Mouse (Mus musculus): ENCODE measurements around the gene Oosp2. TPM values are rescaled to one million over a fixed set of nuclear protein-coding genes. Genes with fewer than 3 reads are reported as not detected.

Gene Oosp2
- polyA plus RNA-seq, 1 experiment from 2014 or later, result not detected

GRCm38 (mm10) chr19:11614805-11615204 is 45.6 kb downstream of the Oosp2 start:
- Histone ChIP-seq H3K4me3 (ENCODE audit: low read depth, low read length) (no peak overlapping the region), H3K36me3 (ENCODE audit: control insufficient read depth, insufficient read depth, low read length) (no peaks in the 10 kb centered on the region), H3K4me2 (no peak overlapping the region), H3K27me3 (replicated peaks; ENCODE audit: control insufficient read depth, insufficient read depth, low read length) (no peaks in the 10 kb centered on the region), H3K4me1 (replicated peaks; ENCODE audit: control insufficient read depth, insufficient read depth, low read length) (peaks cover 7% of the 10 kb centered on the region), H3K9ac (ENCODE audit: low read depth, low read length) (no peak overlapping the region), H3K9me3 (ENCODE audit: control insufficient read depth, low read length) (no peaks in the 10 kb centered on the region), H3K27ac (ENCODE audit: low read depth, low read length) (no peak overlapping the region)
- DNase-seq (ENCODE audit: low spot score), result no peak
- ATAC-seq (replicated peaks; ENCODE audit: low FRiP score), result no peak
- WGBS, result 41% methylated on average over 2 of the region's 2 CpGs

DNA sequence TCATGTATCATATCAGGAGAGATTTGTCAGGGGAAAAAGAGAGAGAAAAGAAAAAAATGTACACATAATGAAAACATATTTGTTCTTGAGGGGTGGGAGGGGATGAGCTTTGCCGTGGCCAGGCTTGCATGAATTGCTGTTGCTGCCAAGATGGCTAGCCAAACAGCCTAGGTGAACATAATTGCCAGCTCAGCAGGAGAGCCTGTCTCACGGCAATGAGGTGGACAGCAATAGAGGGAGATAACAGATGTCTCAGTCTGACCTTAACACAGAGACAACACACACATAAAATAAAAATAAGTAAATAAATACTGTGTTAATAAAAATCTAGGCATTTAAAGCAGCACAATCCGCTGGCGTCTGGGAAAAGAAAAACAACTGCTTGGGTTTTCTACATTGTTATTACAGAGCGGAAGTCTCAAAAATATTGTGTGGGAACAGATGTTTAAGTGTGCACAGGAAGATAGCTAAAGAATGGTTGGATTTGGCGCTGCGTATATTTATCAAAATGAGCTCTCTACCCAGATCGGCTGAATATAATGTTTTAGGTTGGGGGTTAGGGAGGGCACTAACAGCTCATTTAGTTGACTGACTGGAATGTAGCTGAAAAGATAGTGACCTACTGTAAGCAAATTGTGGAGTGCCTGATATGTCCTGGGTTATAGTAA is 46.4 kb downstream of the Oosp2 start:
- DNase-seq (ENCODE audit: low spot score) (no peak), ATAC-seq (replicated peaks; ENCODE audit: low FRiP score) (no peak)
- H3K9ac ChIP-seq (ENCODE audit: low read depth, low read length), result no peak overlapping the region
- no peaks in the 10 kb centered on the region for H3K9me3 ChIP-seq (ENCODE audit: control insufficient read depth, low read length)
- no peak overlapping the region for H3K4me2 ChIP-seq
- H3K4me1 ChIP-seq (replicated peaks; ENCODE audit: control insufficient read depth, insufficient read depth, low read length), result peaks cover 7% of the 10 kb centered on the region
- no peak overlapping the region for H3K27ac ChIP-seq (ENCODE audit: low read depth, low read length)
- no peaks in the 10 kb centered on the region for H3K36me3 ChIP-seq (ENCODE audit: control insufficient read depth, insufficient read depth, low read length)
- H3K4me3 ChIP-seq (ENCODE audit: low read depth, low read length), result no peak overlapping the region
- 65% methylated on average over 8 of the region's 8 CpGs for WGBS
- H3K27me3 ChIP-seq (replicated peaks; ENCODE audit: control insufficient read depth, insufficient read depth, low read length), result no peaks in the 10 kb centered on the region

GRCm38 (mm10) chr19:11613084-11613483 is 47.3 kb downstream of the Oosp2 start:
- H3K4me1 ChIP-seq (replicated peaks; ENCODE audit: control insufficient read depth, insufficient read depth, low read length), result peaks cover 7% of the 10 kb centered on the region
- no peaks in the 10 kb centered on the region for H3K9me3 ChIP-seq (ENCODE audit: control insufficient read depth, low read length)
- DNase-seq (ENCODE audit: low spot score), result no peak
- ATAC-seq (replicated peaks; ENCODE audit: low FRiP score), result no peak
- H3K27me3 ChIP-seq (replicated peaks; ENCODE audit: control insufficient read depth, insufficient read depth, low read length), result no peaks in the 10 kb centered on the region
- no peak overlapping the region for H3K9ac ChIP-seq (ENCODE audit: low read depth, low read length)
- H3K27ac ChIP-seq (ENCODE audit: low read depth, low read length), result no peak overlapping the region
- no peak overlapping the region for H3K4me3 ChIP-seq (ENCODE audit: low read depth, low read length)
- H3K4me2 ChIP-seq, result no peak overlapping the region
- no peaks in the 10 kb centered on the region for H3K36me3 ChIP-seq (ENCODE audit: control insufficient read depth, insufficient read depth, low read length)
- 49% methylated on average over 1 of the region's 1 CpGs for WGBS

DNA sequence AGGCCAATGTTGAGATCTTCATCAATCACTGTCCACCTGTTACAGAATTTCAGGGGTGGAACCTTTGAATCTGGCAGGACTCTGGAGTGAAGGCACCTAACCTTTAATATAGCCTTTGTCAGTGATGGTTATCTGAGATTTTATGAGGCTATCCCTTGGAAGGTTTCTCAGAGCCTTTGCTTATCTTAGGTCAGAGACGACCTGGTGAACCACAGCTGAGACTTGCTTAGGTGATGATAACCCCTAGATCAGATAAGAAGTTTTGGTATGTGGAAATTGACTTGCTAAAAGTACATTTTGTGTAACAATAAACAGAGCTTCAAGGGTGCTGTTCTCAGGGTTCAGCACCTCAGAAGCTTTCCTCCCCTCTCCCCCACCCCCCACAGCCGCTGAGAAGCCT is 48.1 kb downstream of the Oosp2 start:
- 27% methylated on average over 2 of the region's 2 CpGs for WGBS
- Histone ChIP-seq H3K27me3 (replicated peaks; ENCODE audit: control insufficient read depth, insufficient read depth, low read length) (no peaks in the 10 kb centered on the region), H3K4me1 (replicated peaks; ENCODE audit: control insufficient read depth, insufficient read depth, low read length) (peaks cover 7% of the 10 kb centered on the region), H3K27ac (ENCODE audit: low read depth, low read length) (no peak overlapping the region), H3K9me3 (ENCODE audit: control insufficient read depth, low read length) (no peaks in the 10 kb centered on the region), H3K4me3 (ENCODE audit: low read depth, low read length) (no peak overlapping the region), H3K4me2 (no peak overlapping the region), H3K36me3 (ENCODE audit: control insufficient read depth, insufficient read depth, low read length) (no peaks in the 10 kb centered on the region), H3K9ac (ENCODE audit: low read depth, low read length) (no peak overlapping the region)
- ATAC-seq (replicated peaks; ENCODE audit: low FRiP score) (no peak), DNase-seq (ENCODE audit: low spot score) (no peak)

- H3K36me3 ChIP-seq (ENCODE audit: control insufficient read depth, insufficient read depth, low read length), result no peaks in the 10 kb centered on the region
- DNase-seq (ENCODE audit: low spot score) (no peak), ATAC-seq (replicated peaks; ENCODE audit: low FRiP score) (0 out of 2 replicates have a peak, but pooled peaks have one; percentile 51)
- peaks cover 7% of the 10 kb centered on the region for H3K4me1 ChIP-seq (replicated peaks; ENCODE audit: control insufficient read depth, insufficient read depth, low read length)
- H3K27ac ChIP-seq (ENCODE audit: low read depth, low read length), result peak overlapping the region; percentile 4; the same call in 1 of the 2 replicates
- no peak overlapping the region for H3K4me3 ChIP-seq (ENCODE audit: low read depth, low read length)
- H3K9me3 ChIP-seq (ENCODE audit: control insufficient read depth, low read length), result no peaks in the 10 kb centered on the region
- H3K27me3 ChIP-seq (replicated peaks; ENCODE audit: control insufficient read depth, insufficient read depth, low read length), result no peaks in the 10 kb centered on the region
- H3K9ac ChIP-seq (ENCODE audit: low read depth, low read length), result no peak overlapping the region
- 15% methylated on average over 6 of the region's 6 CpGs for WGBS
- no peak overlapping the region for H3K4me2 ChIP-seq
These were observed 48.8 kb downstream of the Oosp2 start for GRCm38 (mm10) chr19:11611541-11611945.

DNA sequence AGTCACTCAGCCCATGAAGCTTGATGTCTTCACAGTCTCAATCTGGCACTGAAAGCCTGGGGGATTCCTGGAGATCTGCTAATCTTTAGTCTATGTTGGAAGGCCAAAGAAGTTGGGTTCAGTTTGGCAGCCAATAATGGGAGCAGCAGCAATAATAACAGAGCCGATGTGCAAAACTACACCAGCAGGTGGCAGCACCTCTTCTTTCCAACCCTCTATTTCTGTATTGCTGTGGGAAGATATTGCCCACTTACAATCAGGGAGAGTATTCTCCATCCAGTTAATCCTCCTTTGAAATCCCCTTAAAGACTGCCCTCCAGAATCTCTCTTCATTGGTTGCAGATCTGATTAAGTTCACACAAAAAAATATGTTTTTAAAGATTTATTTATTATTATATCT is 52.2 kb downstream of the Oosp2 start:
- Histone ChIP-seq H3K4me2 (no peak overlapping the region), H3K4me1 (replicated peaks; ENCODE audit: control insufficient read depth, insufficient read depth, low read length) (peaks cover 7% of the 10 kb centered on the region), H3K4me3 (ENCODE audit: low read depth, low read length) (no peak overlapping the region), H3K9ac (ENCODE audit: low read depth, low read length) (no peak overlapping the region), H3K9me3 (ENCODE audit: control insufficient read depth, low read length) (no peaks in the 10 kb centered on the region), H3K27ac (ENCODE audit: low read depth, low read length) (no peak overlapping the region), H3K27me3 (replicated peaks; ENCODE audit: control insufficient read depth, insufficient read depth, low read length) (no peaks in the 10 kb centered on the region), H3K36me3 (ENCODE audit: control insufficient read depth, insufficient read depth, low read length) (no peaks in the 10 kb centered on the region)
- no peak for DNase-seq (ENCODE audit: low spot score)
- no peak for ATAC-seq (replicated peaks; ENCODE audit: low FRiP score)
- WGBS, result 17% methylated on average over 1 of the region's 1 CpGs

DNA sequence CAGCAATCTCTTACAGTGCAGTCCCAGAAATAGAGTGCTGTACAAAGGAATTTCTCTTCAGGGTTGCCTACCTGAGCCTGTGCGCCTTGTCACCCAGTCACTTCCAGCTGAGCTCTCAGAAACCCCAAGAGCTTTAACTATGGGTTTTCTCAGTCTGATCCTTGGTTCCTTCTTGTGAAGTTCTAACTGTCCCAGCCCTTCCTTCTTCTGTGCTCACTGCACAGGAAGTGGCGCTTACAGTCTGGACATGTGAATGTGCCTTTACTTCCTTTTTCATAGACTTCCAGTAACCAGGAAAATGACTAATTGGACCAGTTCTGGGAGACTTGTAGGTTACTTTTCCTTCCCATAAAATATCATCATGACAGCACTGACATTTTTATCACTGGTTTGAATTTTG is 55.8 kb downstream of the Oosp2 start, which contains the start of gene Ms4a6d:
Ms4a6d (minus strand) TSS at position 247 of the 400 bp plus-strand sequence.
- no peak within 1 kb of the TSS for H3K27ac ChIP-seq (ENCODE audit: low read depth, low read length)
- H3K36me3 ChIP-seq (ENCODE audit: control insufficient read depth, insufficient read depth, low read length), result no peaks in the 10 kb centered on the region
- no peaks in the 10 kb centered on the region for H3K9me3 ChIP-seq (ENCODE audit: control insufficient read depth, low read length)
- no peak within 1 kb of the TSS for H3K4me2 ChIP-seq
- no peak within 1 kb of the TSS for H3K4me3 ChIP-seq (ENCODE audit: low read depth, low read length)
- H3K9ac ChIP-seq (ENCODE audit: low read depth, low read length), result no peak within 1 kb of the TSS
- H3K27me3 ChIP-seq (replicated peaks; ENCODE audit: control insufficient read depth, insufficient read depth, low read length), result no peaks in the 10 kb centered on the region
- H3K4me1 ChIP-seq (replicated peaks; ENCODE audit: control insufficient read depth, insufficient read depth, low read length), result no peaks in the 10 kb centered on the region
- WGBS, result 82% methylated on average over 2 of the region's 2 CpGs
- no peak for DNase-seq (ENCODE audit: low spot score)
- no peak for ATAC-seq (replicated peaks; ENCODE audit: low FRiP score)

DNA sequence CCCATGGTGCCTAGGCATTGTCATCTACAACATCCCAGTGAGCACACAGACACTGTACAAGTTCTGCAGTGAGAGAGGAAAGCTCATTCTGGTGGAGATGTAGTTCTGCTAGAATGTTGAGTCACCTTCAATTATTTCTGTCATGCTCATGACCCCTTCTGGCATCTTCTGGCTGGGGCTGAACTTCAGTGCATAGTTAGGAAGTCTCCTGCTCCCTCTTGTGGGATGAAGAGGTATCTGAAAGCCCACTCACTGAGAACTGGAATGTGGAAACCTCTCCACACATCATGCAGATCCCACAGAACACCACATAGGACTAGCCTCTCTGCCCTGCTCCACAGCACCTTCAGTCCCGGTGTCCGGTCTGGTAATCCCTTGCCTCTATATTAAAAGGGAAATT is 58.3 kb downstream of the Oosp2 start:
- Histone ChIP-seq H3K36me3 (ENCODE audit: control insufficient read depth, insufficient read depth, low read length) (no peaks in the 10 kb centered on the region), H3K4me2 (no peak overlapping the region), H3K9ac (ENCODE audit: low read depth, low read length) (no peak overlapping the region), H3K4me1 (replicated peaks; ENCODE audit: control insufficient read depth, insufficient read depth, low read length) (no peaks in the 10 kb centered on the region), H3K27me3 (replicated peaks; ENCODE audit: control insufficient read depth, insufficient read depth, low read length) (no peaks in the 10 kb centered on the region), H3K9me3 (ENCODE audit: control insufficient read depth, low read length) (no peaks in the 10 kb centered on the region), H3K27ac (ENCODE audit: low read depth, low read length) (no peak overlapping the region), H3K4me3 (ENCODE audit: low read depth, low read length) (no peak overlapping the region)
- no peak for ATAC-seq (replicated peaks; ENCODE audit: low FRiP score)
- no peak for DNase-seq (ENCODE audit: low spot score)
- WGBS, result 85% methylated on average over 2 of the region's 2 CpGs

DNA sequence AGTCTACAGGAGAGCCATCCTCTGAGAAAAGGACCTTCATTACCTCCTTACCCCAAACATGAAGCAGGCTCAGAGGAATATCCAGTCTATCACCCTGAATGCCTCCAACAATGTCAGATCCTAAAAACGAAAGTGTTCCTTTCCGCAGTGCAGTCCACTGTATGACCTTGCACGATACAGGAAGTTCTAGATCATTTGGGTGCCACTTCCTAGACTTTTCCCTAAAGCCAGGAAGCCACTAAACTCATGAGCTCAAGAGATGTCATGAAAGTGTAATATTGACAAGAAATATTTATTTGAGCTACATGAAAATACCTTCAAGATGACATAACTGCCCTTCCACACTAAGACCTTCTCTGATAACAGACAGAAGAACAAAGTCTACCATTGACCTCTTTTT is 59.0 kb downstream of the Oosp2 start:
- Histone ChIP-seq H3K36me3 (ENCODE audit: control insufficient read depth, insufficient read depth, low read length) (no peaks in the 10 kb centered on the region), H3K27me3 (replicated peaks; ENCODE audit: control insufficient read depth, insufficient read depth, low read length) (no peaks in the 10 kb centered on the region), H3K9ac (ENCODE audit: low read depth, low read length) (no peak overlapping the region), H3K9me3 (ENCODE audit: control insufficient read depth, low read length) (no peaks in the 10 kb centered on the region), H3K4me1 (replicated peaks; ENCODE audit: control insufficient read depth, insufficient read depth, low read length) (no peaks in the 10 kb centered on the region), H3K4me2 (no peak overlapping the region), H3K4me3 (ENCODE audit: low read depth, low read length) (no peak overlapping the region), H3K27ac (ENCODE audit: low read depth, low read length) (no peak overlapping the region)
- 80% methylated on average over 3 of the region's 3 CpGs for WGBS
- ATAC-seq (replicated peaks; ENCODE audit: low FRiP score), result no peak
- DNase-seq (ENCODE audit: low spot score), result no peak

Data from liver, embryonic 11.5 days (tissue).